Mouse (Mus musculus) MEL (cell line): ENCODE measurements around the gene Mcm3ap.

Experiments
- CTCF ChIP-seq, 3 experiments: IDR thresholded peaks in 2 of 3; conservative IDR thresholded peaks in 1 of 3; 2 replicates each; pipeline ENCODE4 v1.5.1; 2011 to 2012; ENCODE audit warnings: low read length in 3 of 3, low read depth in 2 of 3, mild to moderate bottlenecking in 2 of 3, improper control_type of control experiment in 1 of 3, inconsistent platforms in 1 of 3, mixed read lengths in 1 of 3, moderate library complexity in 1 of 3; ENCODE audit not compliant: control insufficient read depth in 1 of 3, insufficient read depth in 1 of 3, poor library complexity in 1 of 3, severe bottlenecking in 1 of 3
- EP300 ChIP-seq, 2 experiments: IDR thresholded peaks; 2 replicates each; pipeline ENCODE4 v1.6.1; 2011; ENCODE audit warnings: improper control_type of control experiment in 2 of 2, low read length in 2 of 2, low read depth in 1 of 2, mild to moderate bottlenecking in 1 of 2
- ZNF384 ChIP-seq: IDR thresholded peaks from 2 replicates; pipeline ENCODE4 v1.6.1; 2012; ENCODE audit warnings: low read depth, mild to moderate bottlenecking, inconsistent platforms, low read length, improper control_type of control experiment

DNA sequence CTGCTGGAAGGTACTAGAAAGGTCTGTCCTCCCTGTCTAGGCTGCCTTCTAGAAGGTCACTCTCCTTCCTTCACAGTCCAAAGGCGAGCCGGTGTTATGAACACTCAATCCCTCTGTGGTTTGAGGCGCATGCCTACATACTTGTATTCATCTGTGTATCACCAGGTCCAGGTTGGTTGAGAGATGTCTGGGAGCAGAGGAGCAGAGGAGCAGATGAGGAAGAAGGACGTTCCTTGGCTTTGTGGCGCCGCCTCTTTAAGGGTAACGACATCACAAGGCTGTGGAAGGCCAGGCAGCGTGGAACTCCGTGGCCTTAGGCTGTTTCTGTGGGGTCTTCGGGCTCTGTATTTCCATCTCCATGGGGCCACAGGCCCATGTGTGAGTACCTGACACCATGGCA, 93.2 kb downstream of the Mcm3ap start, which contains the start of gene Spatc1l:
- TF ChIP-seq CTCF (IDR thresholded peaks at IDR 0.05 in 2 of 3, conservative IDR thresholded peaks at IDR 0.05 in 1 of 3; ENCODE audit: control insufficient read depth in 1 of 3, insufficient read depth in 1 of 3, low read depth in 2 of 3, low read length in 3 of 3, poor library complexity in 1 of 3, severe bottlenecking in 1 of 3) (no peak), ZNF384 (no peak), EP300 (IDR thresholded peaks at IDR 0.05; ENCODE audit: low read depth in 1 of 2, low read length in 2 of 2) (no peak)
